Comparison of ENCODE assay signal across 29 mouse cellular contexts in the genomic region with DNA sequence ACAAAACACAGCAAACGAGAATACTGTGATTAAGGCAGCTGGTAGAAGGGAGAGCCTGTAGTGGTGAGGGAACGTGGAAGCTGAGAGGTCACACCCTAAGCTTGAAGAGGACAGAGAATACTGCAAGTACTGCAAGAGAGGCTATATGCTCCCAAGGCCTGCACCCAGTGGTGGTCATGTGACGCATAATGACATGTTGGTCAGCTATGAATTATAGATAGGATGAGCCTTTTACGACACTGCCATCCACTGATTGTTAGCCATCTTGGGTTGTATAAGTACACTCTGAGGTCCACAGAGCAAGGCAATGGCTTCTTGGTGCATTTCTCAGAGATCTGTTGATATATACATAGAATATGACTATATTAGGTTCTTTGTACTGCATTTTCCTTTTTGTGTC. TPM values are rescaled to one million over a fixed set of nuclear protein-coding genes. Genes with fewer than 3 reads are reported as not detected.
A peak's percentile ranks its signal among the peaks of the same experiment; 100 is the strongest.
DNase-seq lines count a peak whose midpoint lies in the region; ATAC-seq and TF ChIP-seq lines count a peak whose summit lies in the region.
"Had no signal": no experiment of that assay in that cellular context is flagged by ENCODE, and none has a peak within 500 bp of the region (broad histone marks: within the 10 kb centered on the region; RNA-seq: fewer than 3 reads in every experiment).

No protein-coding gene starts in this region.

- H3K9ac ChIP-seq in embryonic facial prominence, embryonic 11.5 days (replicated peaks; ENCODE audit: low read length) = no peak overlapping the region
- no peak overlapping the region for H3K9ac ChIP-seq in neural tube, embryonic 14.5 days (replicated peaks; ENCODE audit: low read depth, low read length)
- no peak overlapping the region for H3K9ac ChIP-seq in neural tube, embryonic 15.5 days (replicated peaks)
- H3K9ac ChIP-seq in MEL (ENCODE audit: control insufficient read depth, low read depth, low read length, poor library complexity, severe bottlenecking) = no peak overlapping the region
- no peak overlapping the region for H3K9ac ChIP-seq in intestine, embryonic 16.5 days (ENCODE audit: low read depth, low read length)
- H3K9ac ChIP-seq: embryonic facial prominence, embryonic 13.5 days; embryonic facial prominence, embryonic 15.5 days; forebrain, embryonic 12.5 days had no signal

- TF ChIP-seq EP300 in MEL (IDR thresholded peaks at IDR 0.05; ENCODE audit: low read depth in 1 of 2, low read length in 2 of 2) = no peak

- no peaks in the 10 kb centered on the region for H3K9me3 ChIP-seq in embryonic facial prominence, embryonic 11.5 days (replicated peaks; ENCODE audit: control insufficient read depth, low read length)
- no peaks in the 10 kb centered on the region for H3K9me3 ChIP-seq in embryonic facial prominence, embryonic 10.5 days
- H3K9me3 ChIP-seq in neural tube, embryonic 14.5 days (ENCODE audit: control insufficient read depth, low read length) = no peaks in the 10 kb centered on the region
- no peaks in the 10 kb centered on the region for H3K9me3 ChIP-seq in neural tube, embryonic 15.5 days (replicated peaks)
- no peaks in the 10 kb centered on the region for H3K9me3 ChIP-seq in MEL (replicated peaks; ENCODE audit: insufficient read depth, low read length)
- H3K9me3 ChIP-seq in intestine, embryonic 16.5 days (ENCODE audit: control insufficient read depth, low read length) = no peaks in the 10 kb centered on the region
- H3K9me3 ChIP-seq: embryonic facial prominence, embryonic 13.5 days; embryonic facial prominence, embryonic 15.5 days; forebrain, embryonic 10.5 days; forebrain, embryonic 12.5 days; G1E had no signal

- 0 out of 2 replicates have a peak, but pooled peaks have one; percentile 34 for ATAC-seq in embryonic facial prominence, embryonic 11.5 days (replicated peaks; ENCODE audit: insufficient number of reproducible peaks, low FRiP score, low TSS enrichment, low read depth)
- peak; percentile 21; the same call in 1 of the 2 replicates for ATAC-seq in neural tube, embryonic 14.5 days (ENCODE audit: low read depth)
- no peak for ATAC-seq in neural tube, embryonic 15.5 days (ENCODE audit: low FRiP score)
- ATAC-seq in intestine, embryonic 16.5 days = peak; percentile 74
- ATAC-seq: CD4-positive, CD25-positive, alpha-beta regulatory T cell, adult 4 months; forebrain, embryonic 14.5 days; forebrain, embryonic 16.5 days had no signal

- no peak for TF ChIP-seq RAD21 in MEL (IDR thresholded peaks at IDR 0.05; ENCODE audit: low read depth, low read length)

- no peak for TF ChIP-seq CTCF in MEL (IDR thresholded peaks at IDR 0.05 in 2 of 3, conservative IDR thresholded peaks at IDR 0.05 in 1 of 3; ENCODE audit: control insufficient read depth in 1 of 3, insufficient read depth in 1 of 3, low read depth in 2 of 3, low read length in 3 of 3, poor library complexity in 1 of 3, severe bottlenecking in 1 of 3)
- no peak for TF ChIP-seq CTCF in thymus, adult 2 months (IDR thresholded peaks at IDR 0.05; ENCODE audit: borderline replicate concordance, control insufficient read depth, extremely low read depth, insufficient read depth, low read length, poor library complexity)

- H3K4me1 ChIP-seq in embryonic facial prominence, embryonic 11.5 days (ENCODE audit: control insufficient read depth, insufficient read depth, low read length) = no peaks in the 10 kb centered on the region
- H3K4me1 ChIP-seq in embryonic facial prominence, embryonic 10.5 days = no peaks in the 10 kb centered on the region
- H3K4me1 ChIP-seq in neural tube, embryonic 14.5 days (ENCODE audit: control insufficient read depth, insufficient read depth, low read length) = no peaks in the 10 kb centered on the region
- H3K4me1 ChIP-seq in neural tube, embryonic 15.5 days = no peaks in the 10 kb centered on the region
- H3K4me1 ChIP-seq in MEL (ENCODE audit: control insufficient read depth in 1 of 2, insufficient read depth in 2 of 2, low read length in 2 of 2) = peaks cover 4 to 17% of the 10 kb centered on the region in 2 experiments; a peak in 2 of 4 replicates
- no peaks in the 10 kb centered on the region for H3K4me1 ChIP-seq in intestine, embryonic 16.5 days (ENCODE audit: control insufficient read depth, insufficient read depth, low read length)
- H3K4me1 ChIP-seq in thymus, adult 2 months (replicated peaks; ENCODE audit: control insufficient read depth, insufficient read depth, low read length) = 0 out of 2 replicates have a peak, but pooled peaks cover 5% of the 10 kb centered on the region
- H3K4me1 ChIP-seq: embryonic facial prominence, embryonic 13.5 days; embryonic facial prominence, embryonic 15.5 days; forebrain, embryonic 10.5 days; forebrain, embryonic 12.5 days had no signal

- H3K4me2 ChIP-seq in embryonic facial prominence, embryonic 11.5 days (ENCODE audit: low read depth, low read length) = no peak overlapping the region
- no peak overlapping the region for H3K4me2 ChIP-seq in neural tube, embryonic 14.5 days (ENCODE audit: low read depth, low read length)
- H3K4me2 ChIP-seq in neural tube, embryonic 15.5 days = no peak overlapping the region
- no peak overlapping the region for H3K4me2 ChIP-seq in intestine, embryonic 16.5 days (ENCODE audit: low read depth, low read length)
- H3K4me2 ChIP-seq: embryonic facial prominence, embryonic 13.5 days; embryonic facial prominence, embryonic 15.5 days; forebrain, embryonic 12.5 days had no signal

- H3K27ac ChIP-seq in embryonic facial prominence, embryonic 11.5 days (replicated peaks; ENCODE audit: low read depth, low read length) = no peak overlapping the region
- H3K27ac ChIP-seq in embryonic facial prominence, embryonic 10.5 days (replicated peaks) = no peak overlapping the region
- H3K27ac ChIP-seq in neural tube, embryonic 14.5 days (ENCODE audit: low read depth, low read length) = no peak overlapping the region
- H3K27ac ChIP-seq in neural tube, embryonic 15.5 days (replicated peaks) = no peak overlapping the region
- no peak overlapping the region for H3K27ac ChIP-seq in MEL (ENCODE audit: control insufficient read depth, low read depth, low read length)
- no peak overlapping the region for H3K27ac ChIP-seq in intestine, embryonic 16.5 days (ENCODE audit: low read length)
- H3K27ac ChIP-seq in thymus, adult 2 months (ENCODE audit: control insufficient read depth, insufficient read depth, low read length) = no peak overlapping the region
- H3K27ac ChIP-seq: embryonic facial prominence, embryonic 13.5 days; embryonic facial prominence, embryonic 15.5 days; forebrain, embryonic 10.5 days; forebrain, embryonic 12.5 days had no signal

- no peaks in the 10 kb centered on the region for H3K27me3 ChIP-seq in embryonic facial prominence, embryonic 11.5 days (ENCODE audit: control insufficient read depth, insufficient read depth, low read length)
- H3K27me3 ChIP-seq in embryonic facial prominence, embryonic 10.5 days (replicated peaks; ENCODE audit: low read depth, poor library complexity, severe bottlenecking) = no peaks in the 10 kb centered on the region
- H3K27me3 ChIP-seq in neural tube, embryonic 14.5 days (ENCODE audit: control insufficient read depth, insufficient read depth, low read length) = no peaks in the 10 kb centered on the region
- H3K27me3 ChIP-seq in neural tube, embryonic 15.5 days (replicated peaks) = no peaks in the 10 kb centered on the region
- no peaks in the 10 kb centered on the region for H3K27me3 ChIP-seq in MEL (ENCODE audit: control insufficient read depth in 1 of 2, insufficient read depth in 2 of 2, low read length in 2 of 2)
- H3K27me3 ChIP-seq in intestine, embryonic 16.5 days (replicated peaks; ENCODE audit: control insufficient read depth, insufficient read depth, low read length) = no peaks in the 10 kb centered on the region
- no peaks in the 10 kb centered on the region for H3K27me3 ChIP-seq in thymus, adult 2 months (ENCODE audit: control insufficient read depth, insufficient read depth, low read length)
- H3K27me3 ChIP-seq: CH12.LX; embryonic facial prominence, embryonic 13.5 days; embryonic facial prominence, embryonic 15.5 days; forebrain, embryonic 12.5 days had no signal

- WGBS in embryonic facial prominence, embryonic 11.5 days = 91% methylated on average over 4 of the region's 4 CpGs
- WGBS in embryonic facial prominence, embryonic 10.5 days = 93% methylated on average over 4 of the region's 4 CpGs
- 89% methylated on average over 4 of the region's 4 CpGs for WGBS in neural tube, embryonic 14.5 days
- WGBS in neural tube, embryonic 15.5 days = 96% methylated on average over 4 of the region's 4 CpGs
- 79% methylated on average over 4 of the region's 4 CpGs for WGBS in intestine, embryonic 16.5 days
- WGBS in thymus, adult 2 months = 95% methylated on average over 4 of the region's 4 CpGs

- H3K36me3 ChIP-seq in embryonic facial prominence, embryonic 11.5 days (replicated peaks; ENCODE audit: control insufficient read depth, insufficient read depth, low read depth, low read length) = peaks cover 3% of the 10 kb centered on the region; the same call in 1 of the 2 replicates
- peaks cover 90% of the 10 kb centered on the region for H3K36me3 ChIP-seq in embryonic facial prominence, embryonic 10.5 days (replicated peaks)
- peaks cover 11% of the 10 kb centered on the region; the same call in 1 of the 2 replicates for H3K36me3 ChIP-seq in neural tube, embryonic 14.5 days (ENCODE audit: control insufficient read depth, insufficient read depth, low read length)
- H3K36me3 ChIP-seq in neural tube, embryonic 15.5 days = peaks cover 32% of the 10 kb centered on the region
- H3K36me3 ChIP-seq in MEL (ENCODE audit: control insufficient read depth in 1 of 2, insufficient read depth in 2 of 2, low read length in 2 of 2) = peaks cover 23 to 79% of the 10 kb centered on the region in 2 experiments
- peaks cover 9% of the 10 kb centered on the region; the same call in 1 of the 2 replicates for H3K36me3 ChIP-seq in intestine, embryonic 16.5 days (ENCODE audit: control insufficient read depth, insufficient read depth, low read length)
- H3K36me3 ChIP-seq in thymus, adult 2 months (ENCODE audit: control insufficient read depth, insufficient read depth, low read length) = peaks cover 75% of the 10 kb centered on the region

- 0 out of 2 replicates have a peak, but pooled peaks cover 1% of the 10 kb centered on the region for H3K79me2 ChIP-seq in MEL (ENCODE audit: control insufficient read depth, insufficient read depth, low read length, poor library complexity)

- no peak for DNase-seq in embryonic facial prominence, embryonic 11.5 days (ENCODE audit: low spot score)
- no peak for DNase-seq in embryonic facial prominence, embryonic 10.5 days (ENCODE audit: low spot score)
- no peak for DNase-seq in MEL (ENCODE audit: low read depth, low spot score)
- no peak for DNase-seq in kidney, adult 11 months
- no peak for DNase-seq in thymus, adult 2 months
- DNase-seq: adrenal gland, adult 2 months; adrenal gland, postnatal 10 days; adrenal gland, postnatal 25 days; B cell, adult 2 months; cerebellum, adult 11 months; cerebellum, adult 18-20 months; cerebellum, adult 8-10 months; cerebellum, adult 9-11 months; cerebellum, postnatal 14 days; cerebellum, postnatal 36 days; embryo, embryonic 11 days had no signal

- no peak for TF ChIP-seq POLR2A in MEL (IDR thresholded peaks at IDR 0.05; ENCODE audit: control insufficient read depth in 1 of 2, insufficient read depth in 1 of 2, low read depth in 1 of 2, low read length in 2 of 2, poor library complexity in 1 of 2)
- no peak for TF ChIP-seq POLR2A in thymus, adult 2 months (IDR thresholded peaks at IDR 0.05; ENCODE audit: control insufficient read depth, extremely low read depth, insufficient read depth, low read length, poor library complexity)

- no peak overlapping the region for H3K4me3 ChIP-seq in embryonic facial prominence, embryonic 11.5 days (ENCODE audit: low read depth, low read length)
- no peak overlapping the region for H3K4me3 ChIP-seq in embryonic facial prominence, embryonic 10.5 days
- no peak overlapping the region for H3K4me3 ChIP-seq in neural tube, embryonic 14.5 days (ENCODE audit: low read depth, low read length)
- H3K4me3 ChIP-seq in neural tube, embryonic 15.5 days (replicated peaks) = no peak overlapping the region
- H3K4me3 ChIP-seq in MEL (ENCODE audit: control insufficient read depth in 1 of 2, insufficient read depth in 1 of 2, low read depth in 2 of 2, low read length in 2 of 2) = no peak overlapping the region
- no peak overlapping the region for H3K4me3 ChIP-seq in intestine, embryonic 16.5 days (ENCODE audit: low read length)
- H3K4me3 ChIP-seq in thymus, adult 2 months (ENCODE audit: control insufficient read depth, insufficient read depth, low read length) = no peak overlapping the region
- H3K4me3 ChIP-seq: embryonic facial prominence, embryonic 13.5 days; embryonic facial prominence, embryonic 15.5 days; erythroblast, embryonic 14.5 days; forebrain, embryonic 10.5 days; forebrain, embryonic 12.5 days had no signal

RNA-seq across cellular contexts. Expression of a gene that starts 53.0 kb away (rescaled TPM):
- polyA plus RNA-seq in embryonic facial prominence, embryonic 11.5 days (2014; fragmentation: Nextera tagmentation; extraction: Ambion mirVana) = 9.2 and 9.6 TPM in 2 replicates
- 7.6 and 8.5 TPM in 2 replicates for polyA plus RNA-seq in embryonic facial prominence, embryonic 10.5 days (2016; fragmentation: Nextera tagmentation; extraction: Ambion mirVana)
- polyA plus RNA-seq in neural tube, embryonic 14.5 days (2014; fragmentation: Nextera tagmentation; extraction: Ambion mirVana) = 10.2 and 11.1 TPM in 2 replicates
- polyA plus RNA-seq in neural tube, embryonic 15.5 days (2015; fragmentation: Nextera tagmentation; extraction: Ambion mirVana) = 7.2 and 8.3 TPM in 2 replicates
- 35.3 and 40.0 TPM in 2 replicates for total RNA-seq in MEL (2012; rRNA removed)
- polyA plus RNA-seq in MEL (2012; ENCODE audit: insufficient read depth in 1 of 2, insufficient read length in 2 of 2, low read depth in 1 of 2, low replicate concordance in 2 of 2, missing spikeins in 1 of 2) = 10 to 100 TPM in 1 of 2 experiments, not detected in 1; 20.8 TPM
- polyA plus RNA-seq in intestine, embryonic 16.5 days (2015; fragmentation: Nextera tagmentation; extraction: Ambion mirVana) = 3.5 and 3.9 TPM in 2 replicates
- polyA plus RNA-seq in thymus, adult 2 months (2012; rRNA removed) = 11.4 and 18.6 TPM in 2 replicates
